Mouse (Mus musculus): ENCODE measurements around the gene Man1c1. TPM values are rescaled to one million over a fixed set of nuclear protein-coding genes. Genes with fewer than 3 reads are reported as not detected.

Man1c1 gene
- polyA plus RNA-seq (2015; fragmentation: Nextera tagmentation; extraction: Ambion mirVana) = 3.8 and 4.3 TPM in 2 replicates

- Histone ChIP-seq H3K27me3 (replicated peaks) (peaks cover 7% of the 10 kb centered on the region; the same call in 1 of the 2 replicates), H3K27ac (peak within 1 kb of the TSS; percentile 78), H3K9ac (peak within 1 kb of the TSS; percentile 63), H3K9me3 (no peaks in the 10 kb centered on the region), H3K4me3 (peak within 1 kb of the TSS; percentile 68), H3K36me3 (replicated peaks) (no peaks in the 10 kb centered on the region), H3K4me2 (peak within 1 kb of the TSS; percentile 91), H3K4me1 (peaks cover 38% of the 10 kb centered on the region)
- under 1% methylated on average over 77 of the region's 81 CpGs for WGBS
- ATAC-seq (replicated peaks) = peak; percentile 96
These were observed at the start of gene Man1c1 for GRCm38 (mm10) chr4:134703835-134704546. TSS of gene Man1c1 (minus strand) at chr4:134704290.

DNA sequence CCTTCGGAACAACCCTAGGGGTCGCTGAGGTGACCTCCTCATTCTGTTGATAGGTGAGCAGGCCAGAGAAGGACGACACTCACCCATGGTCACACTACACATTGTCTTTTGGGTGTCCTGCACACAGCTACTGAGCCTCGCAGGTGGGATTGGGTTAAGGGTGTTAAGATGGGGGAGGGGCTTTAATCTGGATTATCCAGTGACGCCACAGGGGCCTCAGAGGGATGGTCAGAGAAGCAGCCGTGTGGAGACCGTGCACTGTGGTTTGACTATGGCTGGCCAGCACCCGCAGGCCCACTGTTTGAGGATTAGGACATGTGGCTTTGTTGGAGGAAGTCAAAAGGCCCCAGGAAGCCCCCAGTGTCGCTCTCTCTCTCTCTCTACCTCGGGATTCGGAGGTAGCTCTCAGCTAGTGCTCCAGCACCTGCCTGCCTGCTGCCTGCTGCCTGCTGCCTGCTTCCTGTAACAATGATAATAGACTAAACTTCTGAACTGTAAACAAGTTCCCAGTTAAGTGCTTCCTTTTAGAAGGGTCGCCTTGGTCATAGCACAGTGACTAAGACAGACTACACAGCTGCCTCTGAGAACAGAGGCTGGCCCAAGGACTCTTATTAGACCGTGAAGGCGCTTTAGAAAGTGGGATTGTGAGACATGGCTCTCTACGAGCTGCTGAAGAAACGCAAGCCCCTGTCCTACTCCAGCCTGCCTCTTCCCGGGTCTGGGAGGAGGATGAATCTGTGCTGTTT, 49.6 kb upstream of the Man1c1 start:
- WGBS = 24% methylated on average over 17 of the region's 17 CpGs
- no peak overlapping the region for H3K27ac ChIP-seq

GRCm38 (mm10) chr4:134752911-134753426, 48.9 kb upstream of the Man1c1 start:
- Histone ChIP-seq H3K36me3 (replicated peaks) (no peaks in the 10 kb centered on the region), H3K27ac (no peak overlapping the region), H3K27me3 (replicated peaks) (no peaks in the 10 kb centered on the region), H3K4me1 (peaks cover 10% of the 10 kb centered on the region), H3K9ac (no peak overlapping the region), H3K9me3 (no peaks in the 10 kb centered on the region), H3K4me2 (no peak overlapping the region), H3K4me3 (no peak overlapping the region)
- no peak for ATAC-seq (replicated peaks)
- WGBS = 46% methylated on average over 11 of the region's 11 CpGs

More for the DNA sequence above, 49.6 kb upstream of the Man1c1 start:
- no peaks in the 10 kb centered on the region for H3K36me3 ChIP-seq (replicated peaks)
- ATAC-seq (replicated peaks) = no peak
- peaks cover 10% of the 10 kb centered on the region for H3K4me1 ChIP-seq
- H3K9ac ChIP-seq = no peak overlapping the region
- H3K4me2 ChIP-seq = no peak overlapping the region
- H3K4me3 ChIP-seq = no peak overlapping the region
- H3K27me3 ChIP-seq (replicated peaks) = no peaks in the 10 kb centered on the region
- H3K9me3 ChIP-seq = no peaks in the 10 kb centered on the region

- WGBS = 88% methylated on average over 18 of the region's 18 CpGs
These were observed 47.7 kb upstream of the Man1c1 start for GRCm38 (mm10) chr4:134751682-134752380.

GRCm38 (mm10) chr4:134750825-134751224, 46.7 kb upstream of the Man1c1 start:
- Histone ChIP-seq H3K9me3 (no peaks in the 10 kb centered on the region), H3K27me3 (replicated peaks) (no peaks in the 10 kb centered on the region), H3K36me3 (replicated peaks) (no peaks in the 10 kb centered on the region), H3K4me1 (peaks cover 10% of the 10 kb centered on the region), H3K27ac (no peak overlapping the region), H3K4me3 (no peak overlapping the region), H3K4me2 (no peak overlapping the region), H3K9ac (no peak overlapping the region)
- 83% methylated on average over 6 of the region's 6 CpGs for WGBS
- no peak for ATAC-seq (replicated peaks)

More at GRCm38 (mm10) chr4:134751682-134752380, 47.7 kb upstream of the Man1c1 start:
- Histone ChIP-seq H3K27me3 (replicated peaks) (no peaks in the 10 kb centered on the region), H3K9ac (no peak overlapping the region), H3K4me2 (no peak overlapping the region), H3K27ac (no peak overlapping the region), H3K4me1 (peaks cover 10% of the 10 kb centered on the region), H3K36me3 (replicated peaks) (no peaks in the 10 kb centered on the region), H3K4me3 (no peak overlapping the region), H3K9me3 (no peaks in the 10 kb centered on the region)
- no peak for ATAC-seq (replicated peaks)

GRCm38 (mm10) chr4:134750263-134750662, 46.2 kb upstream of the Man1c1 start:
- WGBS = 85% methylated on average over 5 of the region's 5 CpGs
- H3K27ac ChIP-seq = no peak overlapping the region
- H3K9me3 ChIP-seq = no peaks in the 10 kb centered on the region
- no peaks in the 10 kb centered on the region for H3K36me3 ChIP-seq (replicated peaks)
- H3K4me3 ChIP-seq = no peak overlapping the region
- H3K9ac ChIP-seq = no peak overlapping the region
- ATAC-seq (replicated peaks) = no peak
- H3K27me3 ChIP-seq (replicated peaks) = no peaks in the 10 kb centered on the region
- H3K4me2 ChIP-seq = no peak overlapping the region
- H3K4me1 ChIP-seq = peaks cover 10% of the 10 kb centered on the region

DNA sequence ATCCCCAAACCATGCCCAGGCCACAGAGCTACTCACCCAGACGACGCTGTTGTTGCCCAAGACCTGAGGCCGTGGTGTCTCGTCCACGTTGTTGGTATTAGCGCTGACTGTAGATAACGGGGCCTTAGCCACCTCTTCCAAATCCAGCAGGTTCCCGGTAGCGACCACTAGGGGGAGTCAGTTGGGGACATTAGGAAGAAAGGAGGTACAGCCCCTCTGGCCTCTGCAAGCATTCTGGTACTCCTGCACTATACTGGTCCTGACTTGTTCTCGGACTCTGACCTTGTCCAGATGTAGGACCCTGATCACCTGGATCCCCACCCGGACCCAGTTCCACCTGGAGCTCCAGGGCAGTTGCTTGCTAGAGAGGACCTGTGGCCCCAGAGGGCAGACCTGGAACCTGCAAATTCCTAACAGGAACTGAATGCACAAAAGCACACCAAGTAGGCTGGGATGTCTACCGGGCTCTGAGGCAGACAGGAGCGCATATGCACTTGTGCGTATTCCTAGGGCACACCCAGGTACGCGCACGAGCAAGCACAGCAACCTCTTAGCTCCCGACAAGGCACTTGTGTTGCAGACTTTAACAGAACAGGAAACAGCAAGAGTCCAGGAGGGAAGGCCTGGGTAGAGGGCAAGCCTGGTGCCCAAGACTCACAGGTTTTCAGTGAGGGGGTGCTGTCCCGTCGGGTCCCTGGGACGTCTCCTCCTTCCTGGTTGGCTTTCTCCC, 45.4 kb upstream of the Man1c1 start:
- Histone ChIP-seq H3K9ac (no peak overlapping the region), H3K36me3 (replicated peaks) (no peaks in the 10 kb centered on the region), H3K4me1 (peaks cover 8% of the 10 kb centered on the region), H3K9me3 (no peaks in the 10 kb centered on the region), H3K27me3 (replicated peaks) (no peaks in the 10 kb centered on the region), H3K27ac (no peak overlapping the region), H3K4me3 (no peak overlapping the region), H3K4me2 (no peak overlapping the region)
- ATAC-seq (replicated peaks) = no peak
- WGBS = 63% methylated on average over 21 of the region's 21 CpGs

GRCm38 (mm10) chr4:134745900-134746661, 42.0 kb upstream of the Man1c1 start:
- ATAC-seq (replicated peaks) = no peak
- 84% methylated on average over 16 of the region's 16 CpGs for WGBS
- no peak overlapping the region for H3K27ac ChIP-seq

GRCm38 (mm10) chr4:134743881-134744633, 40.0 kb upstream of the Man1c1 start:
- no peaks in the 10 kb centered on the region for H3K9me3 ChIP-seq
- 41% methylated on average over 16 of the region's 16 CpGs for WGBS
- H3K27ac ChIP-seq = no peak overlapping the region
- H3K36me3 ChIP-seq (replicated peaks) = no peaks in the 10 kb centered on the region
- H3K9ac ChIP-seq = no peak overlapping the region
- no peak overlapping the region for H3K4me2 ChIP-seq
- H3K27me3 ChIP-seq (replicated peaks) = no peaks in the 10 kb centered on the region
- H3K4me3 ChIP-seq = no peak overlapping the region
- ATAC-seq (replicated peaks) = no peak
- H3K4me1 ChIP-seq = peaks cover 3% of the 10 kb centered on the region; the same call in 1 of the 2 replicates

More at GRCm38 (mm10) chr4:134745900-134746661, 42.0 kb upstream of the Man1c1 start:
- H3K9me3 ChIP-seq = no peaks in the 10 kb centered on the region
- peaks cover 3% of the 10 kb centered on the region; the same call in 1 of the 2 replicates for H3K4me1 ChIP-seq
- no peaks in the 10 kb centered on the region for H3K36me3 ChIP-seq (replicated peaks)
- H3K4me3 ChIP-seq = no peak overlapping the region
- H3K4me2 ChIP-seq = no peak overlapping the region
- H3K27me3 ChIP-seq (replicated peaks) = no peaks in the 10 kb centered on the region
- H3K9ac ChIP-seq = no peak overlapping the region

DNA sequence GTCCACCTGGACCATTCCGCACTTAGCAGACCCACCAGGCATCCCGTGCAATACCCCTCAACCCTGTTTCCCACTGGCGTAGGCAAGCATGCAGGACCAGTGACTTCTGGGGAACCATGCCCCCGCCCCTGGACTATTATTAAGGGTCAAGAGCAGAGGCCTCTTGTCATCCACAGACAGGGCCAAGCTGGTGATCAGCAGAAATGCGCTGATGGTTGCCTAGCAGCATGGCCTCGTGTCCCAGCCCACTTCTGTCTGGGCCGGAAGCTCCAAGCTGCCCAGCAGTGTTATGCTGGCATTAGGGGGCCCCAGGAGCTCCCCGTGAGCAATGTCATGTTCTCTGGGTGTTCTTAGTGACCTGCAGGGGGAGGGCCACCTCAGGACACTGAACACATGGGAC, 37.9 kb upstream of the Man1c1 start:
- no peak overlapping the region for H3K9ac ChIP-seq
- ATAC-seq (replicated peaks) = no peak
- 74% methylated on average over 8 of the region's 8 CpGs for WGBS

More for the DNA sequence above, 37.9 kb upstream of the Man1c1 start:
- H3K4me3 ChIP-seq = no peak overlapping the region
- peaks cover 8% of the 10 kb centered on the region; the same call in 1 of the 2 replicates for H3K4me1 ChIP-seq
- H3K4me2 ChIP-seq = no peak overlapping the region
- H3K9me3 ChIP-seq = no peaks in the 10 kb centered on the region
- no peaks in the 10 kb centered on the region for H3K27me3 ChIP-seq (replicated peaks)
- H3K36me3 ChIP-seq (replicated peaks) = no peaks in the 10 kb centered on the region
- H3K27ac ChIP-seq = no peak overlapping the region
